Mouse (Mus musculus) B cell, adult 2 months (primary cell): ENCODE measurements at regions not wholly inside any gene's neighbourhood (a gene's known extent, or its start where the extent isn't known, plus 50 kb on each side); places are given as distances from the start of the nearest gene placed in this dataset.

Experiments
- DNase-seq, 2 experiments: peaks; one replicate each; pipeline ENCODE4 v3.0.0; 2022

- no peak for DNase-seq
Observed at GRCm38 (mm10) chr9:52376914-52377313, 208.5 kb upstream of the Zc3h12c start.

- DNase-seq, result no peak
Observed at GRCm38 (mm10) chr9:52371296-52371695, 202.9 kb upstream of the Zc3h12c start.

GRCm38 (mm10) chr9:52368911-52369310 is 200.5 kb upstream of the Zc3h12c start:
- no peak for DNase-seq

DNA sequence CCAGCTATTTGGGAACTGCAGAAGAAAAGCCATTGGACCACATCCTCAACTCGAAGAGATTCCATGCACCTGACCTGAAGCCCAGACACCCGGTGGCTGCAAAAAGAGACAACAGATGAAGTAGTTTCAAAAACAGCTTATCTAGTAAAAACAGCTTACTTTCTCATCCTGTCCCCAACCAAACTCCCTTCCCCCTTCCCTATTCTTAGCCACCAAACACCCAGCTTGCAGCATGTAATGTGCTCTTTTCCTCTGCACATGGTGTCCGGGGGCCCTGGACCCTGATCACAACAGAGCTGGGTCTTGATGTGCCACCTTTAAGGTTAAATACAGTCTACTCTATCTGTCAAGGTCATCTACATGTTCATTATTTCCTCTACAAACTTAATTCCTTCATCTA is 199.7 kb upstream of the Zc3h12c start:
- no peak for DNase-seq

DNA sequence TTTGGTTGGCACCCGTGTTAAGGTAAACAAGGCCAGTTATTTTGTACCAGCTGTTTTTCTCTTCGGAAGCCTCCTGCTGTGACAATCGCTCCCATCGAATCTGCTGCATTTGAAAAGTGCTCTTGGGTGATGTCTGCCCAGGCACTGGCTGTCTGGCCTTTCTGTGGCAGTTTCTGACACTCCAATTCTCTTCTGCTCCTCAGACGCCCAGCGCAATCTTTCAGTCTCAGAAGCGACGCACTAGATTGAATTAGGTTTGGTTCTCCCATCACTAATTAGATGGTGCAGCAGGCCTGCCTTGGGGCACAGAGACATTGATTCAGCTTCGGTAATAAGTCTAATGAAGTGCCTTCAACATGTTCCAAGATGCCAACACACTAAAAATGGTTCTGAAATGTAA is 197.7 kb upstream of the Zc3h12c start:
- DNase-seq, result no peak

DNA sequence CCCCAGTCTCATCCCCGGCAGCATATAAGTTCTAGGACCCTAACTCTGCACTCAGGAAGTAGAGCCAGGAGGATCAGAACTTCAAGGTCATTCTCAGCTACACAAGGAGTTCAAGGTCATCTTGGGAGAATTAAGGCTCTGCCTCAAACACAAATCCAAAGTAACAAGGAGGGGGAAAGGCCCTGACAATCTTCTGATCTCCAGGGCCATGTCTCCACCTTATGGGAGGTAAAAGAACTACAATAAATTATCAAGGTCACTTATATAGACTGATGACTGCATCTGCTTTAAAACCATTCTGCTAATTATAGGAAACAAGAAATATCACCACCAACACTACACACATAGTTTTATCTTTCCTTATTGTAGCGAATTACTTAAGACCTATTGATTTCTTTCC is 193.2 kb upstream of the Zc3h12c start:
- no peak for DNase-seq

DNA sequence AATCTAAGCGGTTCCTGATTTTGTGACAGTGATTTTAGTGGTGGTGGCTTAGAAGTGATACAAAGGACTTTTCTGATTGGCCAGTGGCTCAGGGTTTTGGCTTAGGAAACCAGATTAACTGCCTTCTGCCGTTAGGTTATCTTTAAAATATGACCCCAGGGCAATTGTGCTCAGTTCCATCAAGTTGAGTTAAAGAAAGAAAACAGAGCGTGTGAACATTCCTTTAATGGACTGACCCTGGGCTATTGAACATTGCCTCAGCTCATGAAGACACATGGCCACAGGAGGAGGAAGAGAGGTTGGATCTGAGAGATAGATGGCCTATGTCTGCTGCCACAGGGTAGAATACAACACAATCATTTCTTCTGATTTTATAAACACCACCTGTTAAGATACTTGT is 191.0 kb upstream of the Zc3h12c start:
- DNase-seq, result no peak

- peak; percentile 19 to 26 for DNase-seq
Observed at GRCm38 (mm10) chr9:52356549-52356948, 188.2 kb upstream of the Zc3h12c start.

DNA sequence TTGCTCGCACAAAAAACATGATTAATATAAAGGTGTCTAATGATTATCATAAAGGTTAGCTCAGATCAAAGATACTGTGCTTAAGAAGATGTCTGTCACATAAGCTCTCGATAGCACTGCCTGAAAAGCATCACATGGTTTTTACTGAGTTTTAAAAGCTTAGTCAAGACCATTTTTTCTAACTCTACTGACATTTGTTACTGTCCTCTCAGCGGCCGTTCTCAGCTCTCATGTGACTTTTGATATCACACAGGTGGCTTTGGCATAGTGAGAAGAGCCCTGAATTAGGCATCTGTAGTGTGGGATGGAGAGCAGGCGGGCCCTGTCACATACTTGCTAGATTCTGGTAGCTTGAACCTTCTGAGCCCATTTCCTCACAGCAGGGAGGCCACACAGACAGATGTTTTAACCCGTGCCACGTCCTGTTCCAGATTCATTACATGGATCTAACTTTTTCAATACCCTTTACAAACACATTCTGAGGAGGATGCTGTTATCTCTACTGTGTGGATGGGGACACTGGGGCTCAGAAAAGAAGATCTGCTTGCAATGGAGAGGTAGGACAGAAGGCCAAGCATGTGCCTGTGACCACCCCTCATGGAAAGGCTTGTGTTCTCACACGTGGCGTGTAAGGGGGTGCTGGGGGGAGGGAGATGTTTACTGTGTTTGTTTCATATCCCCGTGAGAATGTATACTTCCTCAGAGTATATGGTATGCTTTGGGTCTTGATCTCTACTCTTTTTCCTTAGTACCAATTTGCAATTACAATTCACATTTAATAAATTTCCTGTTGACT is 187.0 kb upstream of the Zc3h12c start:
- no peak for DNase-seq

DNA sequence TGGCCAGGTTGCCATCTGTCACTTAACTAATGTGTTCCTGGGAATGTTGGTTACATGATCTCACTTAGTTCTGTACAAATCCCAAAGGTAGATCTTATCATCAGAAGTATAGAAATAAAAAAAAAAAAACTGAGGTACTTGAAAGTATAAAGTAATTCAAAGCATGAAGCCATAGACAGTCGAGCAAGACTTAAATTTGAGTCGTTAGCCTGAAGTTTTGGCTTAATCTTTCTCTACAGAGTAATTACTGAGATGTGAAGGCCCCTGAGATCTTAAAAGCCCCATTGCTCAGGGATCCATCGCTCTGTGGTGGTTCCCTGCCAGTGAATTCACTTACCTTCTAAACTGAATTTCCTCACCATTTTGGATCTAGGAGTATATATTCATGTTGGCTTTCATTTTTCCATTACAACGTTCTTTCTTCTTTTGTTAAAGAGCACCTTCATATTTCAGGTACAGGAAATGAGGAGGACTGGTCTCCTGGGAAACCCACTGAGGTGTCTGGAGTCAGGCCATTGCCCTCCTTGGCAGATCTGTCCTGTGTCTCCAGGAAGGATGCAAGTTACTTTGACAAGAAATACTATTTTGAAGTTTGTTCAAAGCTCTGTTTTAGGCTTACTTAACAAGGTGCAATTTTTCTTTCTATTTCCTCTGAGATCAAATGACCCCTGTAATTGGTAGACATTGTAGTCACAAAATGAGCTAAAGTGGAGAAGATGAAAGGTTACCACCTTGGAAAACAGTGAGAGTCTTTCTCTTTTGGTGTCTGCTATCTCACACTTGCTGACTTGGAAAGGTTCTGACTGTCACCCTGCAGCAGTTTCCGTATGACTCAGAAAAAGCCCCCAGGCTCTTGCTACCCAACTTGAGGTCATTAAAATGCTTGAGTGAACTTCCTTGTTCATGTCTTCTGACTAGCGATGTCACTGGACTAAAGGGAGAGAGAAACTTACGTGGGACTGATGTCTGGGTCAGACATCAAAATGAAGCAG is 180.5 kb upstream of the Zc3h12c start:
- peak; percentile 34 to 50 for DNase-seq

GRCm38 (mm10) chr9:52344177-52344877 is 176.0 kb upstream of the Zc3h12c start:
- DNase-seq, result no peak

DNA sequence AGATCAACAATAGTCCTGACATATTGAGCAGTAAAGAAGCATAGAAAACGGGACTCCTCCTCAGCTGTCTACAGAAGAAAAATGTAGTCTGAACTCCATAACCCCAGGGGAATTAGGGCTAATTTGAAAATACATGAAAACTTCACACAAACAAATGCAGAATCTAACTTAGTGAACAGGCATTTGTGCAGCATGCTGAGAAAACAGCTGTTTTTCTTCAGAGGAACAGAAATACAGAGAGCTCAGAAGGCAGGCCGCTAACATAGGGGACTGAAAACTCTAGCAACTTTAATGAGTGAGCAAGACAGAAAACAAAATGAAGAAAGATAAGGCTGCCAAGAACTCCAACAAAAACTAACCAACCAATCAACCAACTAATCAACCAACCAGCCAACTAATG is 172.7 kb upstream of the Zc3h12c start:
- no peak for DNase-seq

DNA sequence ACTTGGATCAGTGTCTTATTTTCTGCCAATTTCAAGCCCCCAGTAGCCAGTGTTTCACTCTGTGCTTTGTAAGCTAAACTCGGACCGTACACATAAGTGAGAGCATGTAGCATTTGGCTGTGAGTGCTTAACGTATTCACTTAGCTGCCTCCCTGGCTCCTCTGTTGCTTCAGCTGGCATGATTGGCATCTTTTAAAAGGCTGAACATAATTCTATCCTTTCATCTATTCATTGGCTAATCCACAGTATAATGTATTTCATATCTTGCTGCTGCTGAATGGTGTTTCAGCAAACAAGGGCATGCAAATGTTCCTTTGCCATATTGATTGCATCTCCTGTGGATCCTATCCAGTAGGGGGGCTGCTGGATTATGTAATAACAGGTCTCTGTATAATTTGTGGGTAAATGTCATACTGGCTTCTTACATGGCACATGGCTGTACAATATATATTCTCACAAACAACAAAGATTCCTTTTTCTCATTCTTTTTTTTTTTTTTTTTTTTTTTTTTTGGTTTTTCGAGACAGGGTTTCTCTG is 169.5 kb upstream of the Zc3h12c start:
- DNase-seq, result no peak

- no peak for DNase-seq
Observed at GRCm38 (mm10) chr9:52334767-52335166, 166.4 kb upstream of the Zc3h12c start.

DNA sequence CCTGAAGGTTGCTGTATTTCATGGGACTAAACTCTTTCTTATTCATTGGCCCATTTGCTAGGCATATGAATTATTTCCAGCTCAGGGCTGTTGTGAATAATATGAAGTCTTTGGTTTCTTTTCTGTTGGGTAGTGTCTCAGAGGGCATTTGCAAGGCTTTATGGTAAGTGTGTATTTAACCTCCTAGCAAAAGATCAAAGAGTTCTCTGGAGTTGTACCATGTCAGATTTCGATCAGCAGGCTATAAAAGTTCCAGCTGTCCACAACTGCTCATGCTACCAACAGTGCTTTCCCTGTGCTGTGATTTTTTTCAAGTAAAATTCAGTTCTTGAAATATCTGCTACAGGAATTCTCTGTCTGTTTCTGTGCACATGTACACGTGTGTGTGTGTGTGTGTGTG is 165.5 kb upstream of the Zc3h12c start:
- no peak for DNase-seq

GRCm38 (mm10) chr9:52331748-52332147 is 163.4 kb upstream of the Zc3h12c start:
- DNase-seq, result no peak

DNA sequence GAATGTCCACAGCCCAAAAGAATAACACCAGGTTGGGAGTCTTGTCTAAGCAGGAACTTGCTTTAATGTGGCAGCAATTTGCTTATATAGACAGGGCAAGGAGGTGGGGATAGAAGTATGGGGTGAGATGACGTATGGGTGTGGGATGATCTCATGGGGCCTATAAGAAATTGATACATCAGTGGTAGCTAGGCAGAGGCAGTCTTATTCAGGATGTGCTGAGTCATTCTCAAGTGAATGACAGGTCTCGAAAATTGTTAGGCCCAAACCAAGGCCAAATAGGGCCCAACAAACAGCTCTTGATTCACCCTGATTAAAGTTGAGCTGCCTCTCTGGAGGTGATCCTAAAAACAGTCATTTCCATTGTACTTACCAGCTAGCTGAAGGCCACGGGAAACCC is 162.3 kb upstream of the Zc3h12c start:
- no peak for DNase-seq

- no peak for DNase-seq
Observed at GRCm38 (mm10) chr9:52324347-52324746, 156.0 kb upstream of the Zc3h12c start.

- DNase-seq, result no peak
Observed at GRCm38 (mm10) chr9:52323757-52324156, 155.4 kb upstream of the Zc3h12c start.

DNA sequence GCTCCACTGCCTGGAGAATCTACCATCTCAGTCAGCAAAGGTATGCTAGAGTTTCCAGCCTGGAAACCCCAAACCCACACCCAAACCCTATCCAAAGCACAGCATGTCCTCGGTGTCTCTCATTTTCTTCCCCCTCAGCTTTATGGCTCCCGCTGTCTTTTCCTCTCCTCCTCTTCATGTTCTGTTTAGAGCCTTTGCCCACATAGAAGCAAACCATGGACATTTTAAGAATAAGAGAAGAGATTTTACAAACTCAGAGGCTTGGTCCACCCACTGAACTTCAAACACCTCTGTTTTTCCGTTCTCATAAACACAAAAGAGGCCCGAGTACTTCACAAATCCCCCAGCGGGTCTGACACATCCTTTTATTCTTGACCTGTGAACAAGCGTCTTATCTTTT is 154.9 kb upstream of the Zc3h12c start:
- no peak for DNase-seq

DNA sequence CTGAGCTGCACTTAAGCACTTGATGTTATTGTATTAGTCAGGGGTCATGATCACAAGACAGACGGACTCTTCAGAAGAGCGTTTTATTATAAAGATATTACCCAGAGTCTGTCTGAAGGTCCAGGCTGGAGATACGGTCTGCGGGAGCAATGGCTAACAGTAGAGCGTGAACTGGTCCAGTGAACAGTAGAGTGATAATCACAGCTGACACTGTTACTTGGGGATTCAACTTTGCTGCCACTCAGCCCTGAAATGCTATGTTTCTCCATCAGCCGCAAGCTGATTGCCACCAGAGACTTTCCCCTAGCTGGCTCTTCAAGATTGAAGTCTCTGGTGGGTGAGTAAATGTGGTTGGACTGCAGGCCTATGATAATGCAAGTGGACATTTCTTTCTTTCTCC is 133.1 kb upstream of the Zc3h12c start:
- no peak for DNase-seq

GRCm38 (mm10) chr9:52298329-52298728 is 130.0 kb upstream of the Zc3h12c start:
- DNase-seq, result peak in 1 of 2 experiments; percentile 15

DNA sequence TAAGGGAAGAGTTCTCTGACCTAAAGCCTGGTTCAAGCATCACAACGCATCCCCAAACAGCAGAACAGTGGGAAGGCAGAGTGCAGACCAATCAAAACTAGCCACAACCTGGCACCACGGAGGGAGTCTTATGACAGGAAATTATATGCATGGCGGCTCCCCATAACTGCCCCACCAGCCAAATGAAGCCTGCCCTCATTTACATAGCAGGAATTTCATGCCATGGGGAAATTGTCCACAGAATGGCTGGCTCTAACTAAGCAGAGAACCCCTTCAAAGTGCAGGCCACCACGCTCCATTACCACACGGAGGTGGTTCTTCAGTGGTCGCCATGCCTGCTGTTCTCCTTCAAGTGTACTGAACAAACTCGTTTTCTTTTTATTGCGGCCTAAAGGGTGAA is 126.3 kb upstream of the Zc3h12c start:
- no peak for DNase-seq
